Mouse (Mus musculus) E14TG2a.4 (cell line): ENCODE measurements at regions not wholly inside any gene's neighbourhood (a gene's known extent, or its start where the extent isn't known, plus 50 kb on each side); places are given as distances from the start of the nearest gene placed in this dataset.

Source experiments
- CTCF ChIP-seq: conservative IDR thresholded peaks from 2 replicates; pipeline ENCODE4 v1.5.1; 2014; ENCODE audit warnings: low read length
- NANOG ChIP-seq: IDR thresholded peaks from 2 replicates; pipeline ENCODE4 v1.6.1; 2014; ENCODE audit warnings: borderline replicate concordance, low read length, mixed read lengths
- POU5F1 ChIP-seq: IDR thresholded peaks from 2 replicates; pipeline ENCODE4 v1.6.1; 2014; ENCODE audit warnings: low read length, borderline replicate concordance

- TF ChIP-seq CTCF, result no peak
- 0 out of 2 replicates have a peak, but pooled peaks have one; percentile 25 for TF ChIP-seq NANOG
- no peak for TF ChIP-seq POU5F1
Measured at GRCm38 (mm10) chr13:84366017-84366416, 143.9 kb downstream of the Tmem161b start.
